Comparison of ENCODE assay signal across 14 mouse cellular contexts in the genomic region with DNA sequence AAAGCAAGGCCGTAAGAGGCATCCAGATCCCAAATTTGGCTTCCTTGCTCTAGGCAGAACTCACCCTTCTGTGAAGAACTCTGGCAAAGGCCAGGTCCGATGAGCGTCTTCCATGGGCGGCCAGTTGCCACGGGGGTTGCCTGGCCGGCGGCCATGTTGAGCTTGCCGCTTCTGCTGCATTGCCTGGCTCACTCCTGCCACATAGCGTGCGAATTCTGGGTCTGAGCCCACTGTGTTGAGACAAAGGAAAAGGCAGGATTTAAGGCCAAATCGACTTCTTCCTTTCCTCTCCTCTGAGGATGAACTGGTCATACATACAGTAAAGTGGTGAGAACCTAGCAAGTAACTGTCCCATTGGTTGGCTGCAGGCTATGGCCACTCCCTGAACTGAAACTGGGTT. TPM values are rescaled to one million over a fixed set of nuclear protein-coding genes. Genes with fewer than 3 reads are reported as not detected.
A peak's percentile ranks its signal among the peaks of the same experiment; 100 is the strongest.
DNase-seq lines count a peak whose midpoint lies in the region; ATAC-seq lines count a peak whose summit lies in the region.
"Had no signal": no experiment of that assay in that cellular context is flagged by ENCODE, and none has a peak within 500 bp of the region (broad histone marks: within the 10 kb centered on the region; RNA-seq: fewer than 3 reads in every experiment).

No protein-coding gene starts in this region.

- no peak for ATAC-seq in megakaryocyte-erythroid progenitor cell, adult 5-6 weeks (replicated peaks; ENCODE audit: low FRiP score, low TSS enrichment, poor library complexity, severe bottlenecking)
- ATAC-seq: midbrain, embryonic 15.5 days had no signal

- DNase-seq in left cerebral cortex, postnatal 4 days = peak; percentile 93
- no peak for DNase-seq in left cerebral cortex, postnatal 36 days (ENCODE audit: low spot score in 2 of 2)
- DNase-seq in brain, adult 2 months (ENCODE audit: low read depth, low spot score) = peak; percentile 77
- DNase-seq in cerebellum, adult 9-10 months = peak; percentile 78
- peak; percentile 51 to 53 for DNase-seq in layer of hippocampus, postnatal 36 days
- no peak for DNase-seq in thymus, adult 18-20 months
- DNase-seq: adrenal gland, adult 2 months; heart, adult 18-20 months; liver, embryonic 13.5 days; lung, postnatal 14 days; retina, postnatal 1 day had no signal

- intact Hi-C loops in left cerebral cortex, postnatal 4 days (cut with DNase I) = no loop called here
- intact Hi-C loops in left cerebral cortex, postnatal 36 days (cut with DNase I) = no loop called here

RNA-seq across cellular contexts. Expression of a gene that starts 8.7 kb away (rescaled TPM):
- not detected for total RNA-seq in left cerebral cortex, postnatal 4 days (2021)
- not detected for total RNA-seq in left cerebral cortex, postnatal 36 days (2021)
- total RNA-seq in layer of hippocampus, postnatal 36 days (2021) = not detected
- not detected in 2 replicates for total RNA-seq in megakaryocyte-erythroid progenitor cell, adult 5-6 weeks (2014; fragmentation: Nextera tagmentation)
- not detected in 2 replicates for total RNA-seq in megakaryocyte-erythroid progenitor cell, adult 5-6 weeks (2017)
- total RNA-seq: adrenal gland, adult 2 months; heart, adult 18-20 months; layer of hippocampus, adult 8-10 months had no signal

RNA-seq across cellular contexts. Expression of a gene that starts 12.0 kb away (rescaled TPM):
- total RNA-seq in left cerebral cortex, postnatal 4 days (2021) = 100 to 1,000 TPM; 317 to 394 TPM
- total RNA-seq in left cerebral cortex, postnatal 36 days (2021) = 100 to 1,000 TPM; 657 to 689 TPM
- 100 to 1,000 TPM; 784 to 785 TPM for total RNA-seq in layer of hippocampus, postnatal 36 days (2021)
- 178 and 238 TPM in 2 replicates for total RNA-seq in megakaryocyte-erythroid progenitor cell, adult 5-6 weeks (2014; fragmentation: Nextera tagmentation)
- total RNA-seq in megakaryocyte-erythroid progenitor cell, adult 5-6 weeks (2017) = 139 and 227 TPM in 2 replicates

RNA-seq across cellular contexts. Expression of a gene that starts 45.7 kb away (rescaled TPM):
- total RNA-seq in left cerebral cortex, postnatal 4 days (2021) = 10 to 100 TPM; 30.4 to 30.6 TPM
- total RNA-seq in left cerebral cortex, postnatal 36 days (2021) = 10 to 100 TPM; 20.2 to 24.1 TPM
- total RNA-seq in layer of hippocampus, postnatal 36 days (2021) = 10 to 100 TPM; 21.1 to 25.1 TPM
- total RNA-seq in megakaryocyte-erythroid progenitor cell, adult 5-6 weeks (2014; fragmentation: Nextera tagmentation) = 15.2 and 18.2 TPM in 2 replicates
- total RNA-seq in megakaryocyte-erythroid progenitor cell, adult 5-6 weeks (2017) = 27.4 and 39.7 TPM in 2 replicates

Comparison
In these comparisons a context has a peak if more than half of its experiments do, and no peak if none do; other contexts are left out.
1. DNase-seq: peak in left cerebral cortex, postnatal 4 days (single experiment), brain, adult 2 months (single experiment), cerebellum, adult 9-10 months (single experiment) and layer of hippocampus, postnatal 36 days (2 of 2); none in left cerebral cortex, postnatal 36 days (0 of 2) and thymus, adult 18-20 months (0 of 2).